Mouse (Mus musculus) cerebellum, adult 2 months (tissue): ENCODE data around the gene Arhgef12.

Source experiments
- CTCF ChIP-seq: fragments of 200-500 bp; IDR thresholded peaks from 2 replicates; pipeline ENCODE4 v1.5.1; 2011; ENCODE audit warnings: low read depth, mild to moderate bottlenecking, control low read depth, low read length, moderate library complexity, borderline replicate concordance; ENCODE audit not compliant: insufficient read depth
- POLR2A ChIP-seq: fragments of 200-500 bp; IDR thresholded peaks from 2 replicates; pipeline ENCODE4 v1.6.1; 2011; ENCODE audit warnings: low read length, control low read depth, borderline replicate concordance; ENCODE audit not compliant: insufficient read depth

DNA sequence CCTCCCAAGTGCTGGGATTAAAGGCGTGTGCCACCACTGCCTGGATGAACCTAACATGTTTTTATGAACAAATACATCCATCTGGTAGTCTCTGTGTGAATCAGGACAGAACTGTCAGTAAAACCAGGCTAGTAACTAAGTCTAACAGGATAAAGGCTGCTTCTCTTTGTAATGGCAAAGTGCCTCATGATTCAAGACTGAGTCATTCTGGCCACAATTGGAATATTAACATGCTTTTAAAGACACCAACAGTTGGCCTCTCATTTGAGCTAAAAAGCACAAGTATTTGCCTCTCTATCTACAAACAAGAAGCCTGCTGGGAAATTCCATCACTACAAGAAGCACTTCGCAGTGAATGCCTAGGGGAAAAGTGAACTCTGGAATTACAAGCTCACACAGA lies 91.7 kb downstream of the Arhgef12 start:
- no peak for TF ChIP-seq CTCF
- no peak for TF ChIP-seq POLR2A
